Mouse (Mus musculus) hematopoietic multipotent progenitor cell, adult 10-12 weeks (in vitro differentiated cells): ENCODE measurements around the gene Pnrc1. TPM values are rescaled to one million over a fixed set of nuclear protein-coding genes. Genes with fewer than 3 reads are reported as not detected.

Experiments
- polyA plus RNA-seq: library from polyadenylated mRNA; stranded (reverse); fragments of >175 nt; gene quantifications from 2 replicates; pipeline ENCODE4 v1.2.3, GENCODE M21; 2012; ENCODE audit warnings: low replicate concordance

The Pnrc1 gene
- 260 and 630 TPM in 2 replicates for polyA plus RNA-seq

DNA sequence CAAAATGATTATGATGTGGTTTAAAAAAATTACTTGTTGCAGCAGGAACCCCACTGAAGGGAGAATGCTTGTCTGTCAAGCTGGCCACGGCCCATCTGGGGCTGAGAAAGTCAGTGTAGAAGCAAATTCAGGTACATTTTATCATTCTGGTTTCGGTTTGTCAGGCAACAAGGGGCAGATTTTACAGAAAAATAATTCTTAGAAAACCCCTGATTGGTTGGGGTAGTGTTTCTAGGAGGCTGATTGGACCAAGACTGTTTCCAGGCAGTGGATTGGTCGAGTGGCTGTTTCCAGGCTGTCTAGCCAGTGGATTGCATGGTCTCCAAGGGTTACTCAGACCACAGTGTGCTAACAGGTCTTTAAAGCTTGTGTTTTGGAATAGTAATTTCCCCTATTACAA lies at the start of gene Pnrc1:
Gene Pnrc1, minus strand, starts transcription at position 162 of the 400 bp plus-strand sequence.

GRCm38 (mm10) chr4:33309764-33310757 lies 20.1 kb upstream of the Pnrc1 start, which contains the start of gene Rngtt:
Gene Rngtt (plus strand): TSS chr4:33310311.

GRCm38 (mm10) chr4:33208881-33209841 lies 80.8 kb downstream of the Pnrc1 start, which contains the start of gene Srsf12:
Gene Srsf12 (plus strand): TSS chr4:33208991.

Other genes starting within 250 kb of the Pnrc1 start
- gene Gabrr2, start 227.2 kb downstream of the Pnrc1 start, polyA plus RNA-seq: 0.20 and 1.8 TPM in 2 replicates
- gene Gabrr1, start 157.6 kb downstream of the Pnrc1 start, polyA plus RNA-seq: 0.04 TPM in 1 of 2 replicates, not detected in the other
- 0.39 TPM in 1 of 2 replicates, not detected in the other for gene Pm20d2, start 100.4 kb downstream of the Pnrc1 start, polyA plus RNA-seq
- 0.22 and 0.63 TPM in 2 replicates for gene Srsf12, start 81.2 kb downstream of the Pnrc1 start, polyA plus RNA-seq
- 3.2 and 7.4 TPM in 2 replicates for gene Rngtt, start 20.1 kb upstream of the Pnrc1 start, polyA plus RNA-seq